Mouse (Mus musculus) mouse trophoblast stem cell (cell line): ENCODE measurements around the gene Ptdss2.

Source experiments
- in situ Hi-C, 2 experiments: fragments of 300-500 bp; cut with MseI, MboI; formaldehyde crosslinking; loops; 2 replicates in 1 of 2; 3 replicates in 1 of 2; pipeline ENCODE4 v1.15.1; 2025

Gene Ptdss2

GRCm38 (mm10) chr7:141172116-141173006 is 50.2 kb downstream of the Ptdss2 start, which contains the start of gene Rnh1:
Gene Rnh1, minus strand, starts transcription at chr7:141172857.
- in situ Hi-C loops, result no loop called here

- in situ Hi-C loops, result no loop called here
These were observed 51.2 kb downstream of the Ptdss2 start for GRCm38 (mm10) chr7:141173323-141173850.

- in situ Hi-C loops, result loop anchor here (5.0 kb wide), 1 partner anchor 83 kb away; no protein-coding TSS in a partner anchor
These were observed 52.9 kb downstream of the Ptdss2 start for GRCm38 (mm10) chr7:141175068-141175467.

- in situ Hi-C loops, result loop anchor here (5.0 kb wide), 1 partner anchor 84 kb away; no protein-coding TSS in a partner anchor
These were observed 54.0 kb downstream of the Ptdss2 start for GRCm38 (mm10) chr7:141176173-141176572.

GRCm38 (mm10) chr7:141188194-141188593 is 66.0 kb downstream of the Ptdss2 start:
- in situ Hi-C loops, result no loop called here

GRCm38 (mm10) chr7:141188733-141189132 is 66.6 kb downstream of the Ptdss2 start:
- in situ Hi-C loops, result no loop called here

- in situ Hi-C loops, result no loop called here
These were observed 68.0 kb downstream of the Ptdss2 start for GRCm38 (mm10) chr7:141190220-141190619.

GRCm38 (mm10) chr7:141191036-141191435 is 68.9 kb downstream of the Ptdss2 start:
- in situ Hi-C loops, result no loop called here

- in situ Hi-C loops, result no loop called here
These were observed 69.9 kb downstream of the Ptdss2 start for GRCm38 (mm10) chr7:141191796-141192685.

- in situ Hi-C loops, result no loop called here
These were observed 70.7 kb downstream of the Ptdss2 start for GRCm38 (mm10) chr7:141192776-141193347.

GRCm38 (mm10) chr7:141193348-141193856 is 71.2 kb downstream of the Ptdss2 start:
- in situ Hi-C loops, result no loop called here

- in situ Hi-C loops, result no loop called here
These were observed 71.8 kb downstream of the Ptdss2 start, which contains the start of the genes Hras and Lrrc56 for GRCm38 (mm10) chr7:141193948-141194347. Gene Hras, minus strand, starts transcription at chr7:141194005. Gene Lrrc56, plus strand, starts transcription at chr7:141194157.

GRCm38 (mm10) chr7:141194409-141194808 is 72.2 kb downstream of the Ptdss2 start:
- in situ Hi-C loops, result no loop called here

- in situ Hi-C loops, result no loop called here
These were observed 72.6 kb downstream of the Ptdss2 start for GRCm38 (mm10) chr7:141194830-141195229.

- in situ Hi-C loops, result no loop called here
These were observed 73.6 kb downstream of the Ptdss2 start for GRCm38 (mm10) chr7:141195754-141196153.

GRCm38 (mm10) chr7:141196619-141197282 is 74.6 kb downstream of the Ptdss2 start:
- in situ Hi-C loops, result no loop called here

- in situ Hi-C loops, result no loop called here
These were observed 75.9 kb downstream of the Ptdss2 start for GRCm38 (mm10) chr7:141198121-141198520.

- in situ Hi-C loops, result no loop called here
These were observed 82.4 kb downstream of the Ptdss2 start for GRCm38 (mm10) chr7:141204546-141204945.

GRCm38 (mm10) chr7:141205504-141205903 is 83.3 kb downstream of the Ptdss2 start:
- in situ Hi-C loops, result no loop called here

GRCm38 (mm10) chr7:141206182-141206937 is 84.2 kb downstream of the Ptdss2 start:
- in situ Hi-C loops, result no loop called here
